Mouse (Mus musculus): ENCODE results near the gene Catsperg1.
A peak's percentile ranks its signal among the peaks of the same experiment; 100 is the strongest.
"Not testable (repeated sequence)": the region's sequence is repeated elsewhere in the genome, so short reads cannot be mapped to it uniquely, and the experiment has no call there.

Catsperg1 gene

GRCm38 (mm10) chr7:29170066-29170754 is 43.6 kb downstream of the Catsperg1 start, which contains the start of the genes Ggn and Spred3:
TSS of gene Ggn (plus strand) at chr7:29170210.
TSS of gene Spred3 (minus strand) at chr7:29170411.
- DNase-seq (ENCODE audit: low read depth): peak; percentile 97

DNA sequence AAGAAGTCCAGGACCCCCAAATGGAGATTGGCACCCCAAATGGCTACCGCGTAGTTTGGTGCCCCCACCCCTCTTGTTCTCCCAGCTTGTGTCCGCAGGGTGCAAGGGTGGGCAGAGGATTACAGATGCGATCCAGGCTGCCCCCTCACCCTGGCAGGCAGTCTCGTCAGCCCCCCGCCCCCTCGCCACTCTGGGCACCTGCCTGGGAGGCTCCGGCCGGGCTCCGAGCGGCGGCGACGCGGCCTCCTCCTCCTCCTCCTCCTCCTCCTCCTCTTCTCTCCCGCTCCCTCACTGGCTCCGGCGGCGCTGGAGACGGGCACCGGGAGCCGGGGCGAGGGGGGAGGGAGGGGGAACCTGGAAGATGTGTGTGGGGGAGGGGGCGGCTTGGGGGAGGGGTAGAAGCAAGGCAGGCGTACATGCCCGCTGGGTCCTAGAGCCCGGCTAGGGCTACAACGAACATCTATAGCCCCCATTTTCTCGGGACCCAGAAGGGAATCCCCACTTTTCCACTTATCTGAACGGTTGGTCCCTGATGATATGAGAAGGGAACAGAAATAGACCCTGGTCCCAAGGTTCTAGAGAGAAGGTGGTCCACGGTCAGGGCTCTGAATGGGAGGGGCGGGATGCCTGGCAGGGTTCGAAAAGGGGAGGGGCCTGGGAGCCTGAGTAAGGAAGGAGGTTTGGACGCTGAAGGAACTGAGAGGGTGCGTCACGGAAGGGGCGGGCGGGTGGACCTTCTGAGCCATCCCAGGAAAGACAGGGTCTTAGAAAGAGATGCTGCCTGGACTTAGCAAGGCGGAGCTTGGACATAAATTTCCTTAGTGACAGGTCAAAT is 44.4 kb downstream of the Catsperg1 start:
- no peak for DNase-seq (ENCODE audit: low read depth)

- no peak for DNase-seq (ENCODE audit: low read depth)
Observed at GRCm38 (mm10) chr7:29168791-29169230, 45.0 kb downstream of the Catsperg1 start.

- peak; percentile 43 for DNase-seq (ENCODE audit: low read depth)
Observed at GRCm38 (mm10) chr7:29168121-29168695, 45.6 kb downstream of the Catsperg1 start.

DNA sequence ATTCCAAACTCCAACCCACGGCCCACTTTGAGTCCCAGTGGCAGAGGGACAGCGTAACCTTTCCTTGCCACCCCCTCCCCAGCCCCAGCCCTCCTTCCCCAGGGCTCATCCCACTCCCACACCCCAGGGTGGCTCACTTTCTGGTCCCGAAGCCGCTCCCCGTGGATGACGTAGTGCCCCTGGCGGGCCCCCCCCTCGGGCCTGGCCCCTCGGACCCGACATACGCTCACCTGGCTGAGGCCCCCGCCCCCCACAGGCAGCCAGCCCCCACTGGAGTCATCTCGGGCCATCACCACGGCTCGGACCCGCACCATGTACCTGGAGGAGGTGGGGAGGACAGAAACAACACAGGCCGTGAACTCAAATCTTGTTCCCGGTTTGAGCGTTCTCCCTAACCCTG is 46.2 kb downstream of the Catsperg1 start:
- no peak for DNase-seq (ENCODE audit: low read depth)

DNA sequence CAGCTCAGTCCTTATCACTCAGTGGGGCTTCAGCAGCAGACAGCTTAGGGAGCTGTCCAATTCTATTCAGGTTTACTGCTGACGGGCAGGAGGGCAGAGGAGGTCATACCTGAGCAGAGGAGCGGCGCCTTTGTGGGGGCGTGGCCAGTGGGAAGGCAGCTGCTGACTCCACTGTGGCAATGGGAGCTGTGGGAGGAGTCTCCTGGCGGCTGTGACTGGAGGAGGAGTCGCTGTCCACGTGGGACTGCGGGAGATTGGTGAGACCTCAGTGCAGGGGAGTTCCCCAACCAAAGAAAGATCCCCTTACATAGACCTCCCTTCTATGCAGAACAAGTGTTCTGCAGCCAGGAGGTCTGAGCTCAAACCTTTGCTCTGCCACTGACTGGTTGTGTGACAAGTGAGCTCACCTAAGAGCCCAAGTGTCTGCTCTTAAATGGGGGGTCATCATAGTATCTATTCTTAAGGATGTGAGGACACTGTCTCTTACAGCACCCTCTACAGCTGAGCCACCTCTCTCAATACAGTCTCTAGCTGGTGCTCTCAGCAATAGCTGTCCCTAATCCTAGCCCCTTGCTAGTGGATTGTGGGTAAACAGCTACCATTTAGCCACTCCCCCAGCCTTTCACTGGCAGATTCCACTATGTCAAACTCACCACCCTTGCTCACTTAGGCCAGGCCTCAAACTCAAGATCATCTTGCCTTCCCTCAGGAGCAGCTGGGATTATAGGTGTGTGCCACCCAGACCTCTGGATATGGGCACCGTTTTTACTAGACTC is 50.9 kb downstream of the Catsperg1 start:
- DNase-seq (ENCODE audit: low read depth): no peak

DNA sequence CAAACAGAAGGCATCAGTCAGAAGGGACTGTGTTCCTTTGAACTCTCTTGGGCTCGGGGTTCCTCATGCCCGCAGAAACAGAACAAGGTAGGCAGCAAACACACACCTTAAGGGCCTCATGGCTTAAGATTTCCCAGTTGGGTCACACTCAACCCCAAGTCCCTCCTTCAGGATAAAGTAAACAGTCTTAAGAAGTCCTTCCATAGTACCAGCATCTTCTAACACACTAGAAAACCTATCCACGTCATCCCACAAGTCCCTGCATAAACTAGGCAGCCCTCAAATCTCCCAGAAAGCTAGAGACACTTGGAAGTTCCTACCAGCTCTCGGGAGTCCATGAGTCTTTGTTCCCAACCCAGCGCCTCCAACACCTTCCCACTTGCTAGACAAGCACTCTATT is 51.5 kb downstream of the Catsperg1 start:
- DNase-seq (ENCODE audit: low read depth): no peak

DNA sequence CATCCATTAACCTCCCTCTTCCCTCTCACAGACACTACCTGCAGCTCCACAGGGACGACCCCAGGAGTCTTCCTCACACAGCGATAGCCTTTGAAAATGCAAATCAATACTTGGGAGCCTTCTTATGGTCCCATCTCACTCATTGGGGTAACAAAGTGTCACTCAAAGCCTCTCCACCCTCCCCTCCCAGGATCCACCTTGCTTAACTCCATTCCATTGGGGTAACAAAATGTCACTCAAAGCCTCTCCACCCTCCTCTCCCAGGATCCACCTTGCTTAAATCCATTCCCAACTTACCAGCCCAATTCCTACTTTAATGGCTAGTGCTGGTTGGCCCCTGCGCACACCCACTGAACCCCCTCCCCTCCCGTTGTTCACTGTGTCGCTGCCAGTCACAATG is 55.6 kb downstream of the Catsperg1 start:
- DNase-seq (ENCODE audit: low read depth): no peak

DNA sequence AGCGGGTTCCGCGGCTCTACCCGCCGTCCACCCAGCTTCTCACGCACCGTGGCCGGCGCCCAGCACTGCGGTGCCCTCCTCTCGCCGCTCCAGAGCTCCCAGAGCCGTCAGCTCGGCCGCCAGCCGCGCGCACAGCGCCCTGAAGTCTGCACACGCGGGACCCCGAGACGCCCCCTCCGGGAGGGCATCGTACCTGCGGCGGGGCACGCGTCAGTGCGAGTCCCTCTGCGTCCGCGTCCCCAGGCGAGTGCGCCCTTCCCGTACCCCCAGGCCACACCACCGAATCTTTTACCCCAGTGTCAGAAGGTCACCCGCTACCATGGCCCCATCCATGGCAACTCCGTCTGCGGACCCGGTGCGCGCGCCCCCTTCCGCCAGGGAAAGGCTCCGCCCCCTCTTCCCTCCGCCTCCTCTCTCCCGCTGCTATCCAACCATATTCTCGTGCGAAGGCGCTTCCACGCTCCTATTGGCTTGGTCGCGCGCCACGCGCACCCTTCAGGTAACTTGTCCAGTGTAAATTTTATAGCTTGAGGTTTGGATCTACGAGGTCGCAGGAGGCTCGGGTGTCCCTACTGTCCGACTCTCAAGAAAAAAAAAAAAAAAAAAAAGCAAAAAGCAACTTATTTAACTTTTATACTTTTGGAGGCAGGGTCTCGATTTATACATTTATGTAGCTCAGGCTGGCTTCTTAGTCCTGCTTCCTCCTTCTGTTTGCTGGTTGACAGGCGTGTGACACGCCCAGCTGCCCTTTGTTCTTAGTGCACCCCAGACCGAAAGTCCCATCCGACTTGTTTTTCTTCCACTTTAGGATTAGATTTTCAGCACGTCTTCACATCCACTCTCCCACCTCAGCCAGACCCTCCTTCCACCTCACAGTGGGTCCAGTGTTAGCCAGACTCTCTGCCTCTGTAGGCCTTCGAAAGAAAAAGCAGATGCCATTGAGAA is 57.7 kb downstream of the Catsperg1 start, which contains the start of gene Fam98c:
Gene Fam98c, minus strand, starts transcription at position 397 of the 945 bp plus-strand sequence.
- peak; percentile 88 for DNase-seq (ENCODE audit: low read depth)

GRCm38 (mm10) chr7:29155196-29155837 is 58.5 kb downstream of the Catsperg1 start:
- peak; percentile 91 for DNase-seq (ENCODE audit: low read depth)

DNA sequence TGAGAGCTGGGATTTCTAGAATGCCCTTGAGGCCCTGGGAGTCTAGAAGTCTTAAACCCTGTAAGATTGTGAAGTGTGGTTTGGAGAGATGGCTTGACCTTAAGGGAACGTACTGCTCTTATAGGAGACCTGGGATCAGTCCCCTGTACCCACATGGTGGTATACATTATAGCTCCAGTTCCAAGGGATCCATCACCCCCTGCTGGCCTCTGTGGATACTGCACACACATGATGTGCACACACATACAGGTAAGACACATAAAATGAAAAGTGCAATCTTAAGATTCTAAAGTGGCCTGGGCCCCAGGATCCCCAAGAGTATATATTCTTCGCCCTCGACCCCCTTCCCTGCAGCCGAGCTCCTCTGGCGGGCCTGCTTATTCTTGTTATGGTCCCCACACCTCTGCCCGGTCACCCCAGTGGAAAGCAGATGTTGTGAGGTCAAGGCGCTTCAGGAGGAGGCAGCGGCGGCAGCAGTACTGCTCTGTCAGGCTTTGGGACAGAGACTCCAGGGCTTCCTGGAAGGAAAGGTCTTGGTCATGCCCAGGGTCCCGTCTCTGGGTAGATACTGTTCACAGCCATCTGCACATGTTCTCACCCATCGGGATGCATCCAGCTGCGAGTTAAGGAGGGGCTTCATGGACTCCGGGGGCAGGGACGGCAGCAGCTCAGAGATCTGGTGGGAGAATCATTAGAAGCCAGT is 59.7 kb downstream of the Catsperg1 start:
- peak; percentile 31 for DNase-seq (ENCODE audit: low read depth)

DNA sequence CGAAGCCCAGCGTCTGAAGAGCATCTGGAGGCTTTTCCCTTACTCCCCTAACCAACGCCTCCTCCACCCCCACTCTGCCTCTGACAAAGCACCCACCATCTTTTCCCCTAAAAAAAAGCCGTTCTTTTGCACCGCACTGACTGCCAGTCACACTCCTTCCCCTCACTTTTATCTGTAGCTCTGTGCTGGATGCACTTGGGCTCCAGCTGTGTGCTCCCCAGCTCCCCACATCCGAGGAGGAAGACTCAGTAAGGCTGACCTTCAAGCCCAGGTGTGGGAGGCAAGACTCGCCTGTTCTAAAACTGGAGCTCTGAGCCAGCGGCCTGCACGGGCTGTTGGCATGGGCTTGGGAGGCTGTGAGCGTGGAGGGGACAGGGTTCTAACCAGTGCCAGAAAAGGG is 62.3 kb downstream of the Catsperg1 start:
- no peak for DNase-seq (ENCODE audit: low read depth)

- DNase-seq (ENCODE audit: low read depth): no peak
Observed at GRCm38 (mm10) chr7:29148771-29149170, 65.1 kb downstream of the Catsperg1 start.

GRCm38 (mm10) chr7:29146625-29147367 is 67.0 kb downstream of the Catsperg1 start:
- DNase-seq (ENCODE audit: low read depth): no peak

GRCm38 (mm10) chr7:29144006-29144405 is 69.8 kb downstream of the Catsperg1 start:
- DNase-seq (ENCODE audit: low read depth): peak; percentile 83

GRCm38 (mm10) chr7:29141416-29141815 is 72.4 kb downstream of the Catsperg1 start:
- no peak for DNase-seq (ENCODE audit: low read depth)

DNA sequence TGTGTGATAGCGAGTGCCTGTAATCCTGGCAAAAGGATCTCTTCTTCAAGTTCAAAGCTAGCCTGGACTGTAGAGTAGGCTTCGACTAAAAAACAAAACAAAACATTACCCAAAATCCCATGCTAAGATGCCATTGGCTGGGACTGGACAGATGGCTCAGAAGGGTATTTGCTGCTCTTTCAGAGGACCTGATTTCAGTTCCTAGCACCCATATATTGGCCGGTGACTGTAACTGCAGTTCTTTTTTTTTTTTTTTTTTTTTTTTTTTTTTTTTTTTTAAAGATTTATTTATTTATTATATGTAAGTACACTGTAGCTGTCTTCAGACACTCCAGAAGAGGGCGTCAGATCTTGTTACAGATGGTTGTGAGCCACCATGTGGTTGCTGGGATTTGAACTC is 74.6 kb downstream of the Catsperg1 start:
- DNase-seq (ENCODE audit: low read depth): not testable (repeated sequence)

DNA sequence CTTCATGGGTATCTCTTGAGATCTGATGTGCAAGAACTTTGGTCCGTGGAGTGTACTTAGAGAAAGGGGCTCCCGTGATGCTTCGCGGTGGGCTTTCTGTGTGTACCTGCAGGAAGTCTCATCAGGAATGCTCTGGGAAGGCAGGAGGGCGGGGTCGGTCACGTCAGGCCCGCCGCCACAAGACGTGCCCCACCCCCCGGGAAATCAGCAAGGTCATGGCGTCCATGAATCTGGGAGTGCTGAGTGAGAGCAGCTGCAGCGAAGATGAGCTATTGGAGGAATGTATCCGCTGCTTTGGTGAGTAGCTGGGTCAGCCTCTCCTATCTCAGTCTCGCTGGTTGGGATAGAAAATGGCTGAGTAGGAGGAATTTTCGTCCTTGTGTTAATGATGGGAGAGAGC is 76.4 kb downstream of the Catsperg1 start:
- no peak for DNase-seq (ENCODE audit: low read depth)
